Mouse (Mus musculus) megakaryocyte, embryonic 14.5 days (primary cell): ENCODE data around the gene Uggt1. TPM values are rescaled to one million over a fixed set of nuclear protein-coding genes. Genes with fewer than 3 reads are reported as not detected.

Source experiments
- H3K27me3 ChIP-seq: replicated peaks from 2 replicates; pipeline ENCODE3; 2012; ENCODE audit warnings: inconsistent platforms
- H3K36me3 ChIP-seq: replicated peaks from 2 replicates; pipeline ENCODE3; 2012; ENCODE audit warnings: low read length, inconsistent platforms, mixed read lengths
- H3K4me1 ChIP-seq: 2 replicates; pipeline ENCODE4 v1.6.1; 2012; ENCODE audit warnings: inconsistent platforms
- H3K4me3 ChIP-seq: replicated peaks from 2 replicates; pipeline ENCODE3; 2012; ENCODE audit warnings: moderate library complexity, mild to moderate bottlenecking, inconsistent platforms
- H3K9me3 ChIP-seq: 2 replicates; pipeline ENCODE4 v1.6.1; 2012; ENCODE audit warnings: inconsistent platforms
- FLI1 ChIP-seq: IDR thresholded peaks from 2 replicates; pipeline ENCODE4 v1.6.1; 2012; ENCODE audit warnings: low read length, inconsistent platforms, mixed read lengths
- GATA1 ChIP-seq: IDR thresholded peaks from 3 replicates; pipeline ENCODE4 v1.6.1; 2012; ENCODE audit warnings: mixed read lengths, low read length, inconsistent platforms, borderline replicate concordance
- polyA plus RNA-seq: library from polyadenylated mRNA; stranded (reverse); fragments of >175 nt; gene quantifications from 2 replicates; pipeline ENCODE4 v1.2.3, GENCODE M21; 2012; ENCODE audit warnings: low replicate concordance; ENCODE audit not compliant: insufficient read depth

Uggt1 gene
- polyA plus RNA-seq, 1 experiment = 3.3 TPM

GRCm38 (mm10) chr1:36259281-36259680 lies 14.8 kb upstream of the Uggt1 start:
- H3K27me3 ChIP-seq = peaks cover 12% of the 10 kb centered on the region
- peaks cover 22% of the 10 kb centered on the region for H3K9me3 ChIP-seq
- H3K4me1 ChIP-seq = peaks cover 64% of the 10 kb centered on the region
- peaks cover 5% of the 10 kb centered on the region for H3K36me3 ChIP-seq
- TF ChIP-seq FLI1 = no peak
- TF ChIP-seq GATA1 = no peak
- H3K4me3 ChIP-seq = no peak overlapping the region

- H3K4me1 ChIP-seq = peaks cover 59% of the 10 kb centered on the region
- peaks cover 5% of the 10 kb centered on the region for H3K36me3 ChIP-seq
- H3K4me3 ChIP-seq = no peak overlapping the region
- peaks cover 12% of the 10 kb centered on the region for H3K27me3 ChIP-seq
- no peak for TF ChIP-seq GATA1
- no peak for TF ChIP-seq FLI1
- H3K9me3 ChIP-seq = peaks cover 22% of the 10 kb centered on the region
Measured at GRCm38 (mm10) chr1:36258631-36259030, 14.1 kb upstream of the Uggt1 start.

DNA sequence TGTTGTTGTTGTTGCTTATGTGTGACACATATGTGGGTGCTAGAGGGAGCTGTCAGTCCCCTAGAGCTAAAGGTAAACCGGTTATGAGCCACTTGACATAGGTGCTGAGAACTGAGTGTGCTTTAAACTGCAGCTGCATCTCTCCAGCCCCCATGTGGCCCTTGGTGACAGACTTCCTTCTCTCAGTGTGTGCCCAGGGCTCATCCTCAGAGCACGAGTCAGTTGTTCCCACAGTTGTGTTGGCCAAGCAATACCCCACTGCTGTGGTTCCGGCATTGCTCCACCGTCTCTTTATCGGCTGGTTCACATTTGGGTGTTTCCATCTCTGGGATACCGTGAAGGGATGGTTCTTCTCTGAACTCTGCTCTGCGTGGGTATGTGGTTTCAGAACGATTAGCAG lies 12.8 kb upstream of the Uggt1 start:
- no peak for TF ChIP-seq FLI1
- TF ChIP-seq GATA1 = no peak
- peaks cover 59% of the 10 kb centered on the region for H3K4me1 ChIP-seq

GRCm38 (mm10) chr1:36255871-36256640 lies 11.5 kb upstream of the Uggt1 start:
- H3K4me3 ChIP-seq = no peak overlapping the region
- peaks cover 5% of the 10 kb centered on the region for H3K36me3 ChIP-seq
- peaks cover 14% of the 10 kb centered on the region for H3K27me3 ChIP-seq
- peaks cover 52% of the 10 kb centered on the region for H3K4me1 ChIP-seq
- TF ChIP-seq FLI1 = no peak
- TF ChIP-seq GATA1 = no peak
- H3K9me3 ChIP-seq = peaks cover 22% of the 10 kb centered on the region

More for the DNA sequence above, 12.8 kb upstream of the Uggt1 start:
- Histone ChIP-seq H3K27me3 (peaks cover 14% of the 10 kb centered on the region), H3K9me3 (peaks cover 22% of the 10 kb centered on the region), H3K4me3 (no peak overlapping the region), H3K36me3 (peaks cover 5% of the 10 kb centered on the region)

GRCm38 (mm10) chr1:36254635-36255360 lies 10.3 kb upstream of the Uggt1 start:
- TF ChIP-seq FLI1 (no peak), GATA1 (no peak)
- H3K9me3 ChIP-seq = peaks cover 22% of the 10 kb centered on the region
- no peak overlapping the region for H3K4me3 ChIP-seq
- peaks cover 14% of the 10 kb centered on the region for H3K27me3 ChIP-seq
- H3K4me1 ChIP-seq = peaks cover 46% of the 10 kb centered on the region
- H3K36me3 ChIP-seq = peaks cover 5% of the 10 kb centered on the region

DNA sequence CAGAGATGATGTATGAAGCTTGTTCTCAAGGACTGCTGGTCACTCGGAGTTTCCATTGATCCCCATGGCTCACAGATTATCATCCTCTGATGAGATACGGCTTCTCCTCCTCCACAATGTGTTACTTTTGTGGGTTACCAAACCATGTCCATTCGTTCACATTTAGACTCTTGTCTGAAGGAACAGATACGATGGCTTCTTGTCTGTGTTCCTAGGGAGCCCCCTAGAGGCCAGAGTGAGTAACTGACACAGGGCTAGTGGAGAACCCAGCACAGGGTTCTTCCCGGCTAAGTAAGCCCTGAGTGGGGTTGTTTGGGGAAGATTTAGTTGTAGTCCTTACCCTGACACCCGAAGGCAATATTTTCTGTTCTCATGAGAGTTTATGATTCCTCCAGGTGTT lies 8.3 kb upstream of the Uggt1 start:
- Histone ChIP-seq H3K4me1 (peaks cover 30% of the 10 kb centered on the region), H3K4me3 (peak overlapping the region; percentile 82), H3K27me3 (peaks cover 14% of the 10 kb centered on the region), H3K36me3 (peaks cover 2% of the 10 kb centered on the region), H3K9me3 (peaks cover 11% of the 10 kb centered on the region)
- TF ChIP-seq GATA1 = no peak
- no peak for TF ChIP-seq FLI1

DNA sequence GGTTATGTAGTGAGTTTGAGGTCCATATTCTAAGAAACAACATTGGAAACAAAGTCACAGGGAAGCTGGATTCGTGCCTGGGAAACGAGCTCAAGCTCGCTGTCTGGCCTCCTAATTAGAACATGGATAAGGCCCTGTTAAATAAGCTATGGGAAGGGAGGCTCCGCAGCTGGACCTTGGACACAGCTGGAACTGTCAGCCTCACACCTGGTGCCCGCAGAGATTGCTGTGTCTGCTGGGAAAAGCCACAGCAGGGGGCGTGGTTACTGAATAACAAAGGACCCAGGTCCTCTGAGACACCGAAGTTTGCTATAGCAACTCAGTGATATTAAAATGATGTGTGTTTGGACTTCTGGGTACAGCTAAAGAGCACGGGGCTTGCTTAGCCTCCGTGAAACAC lies 6.9 kb upstream of the Uggt1 start:
- Histone ChIP-seq H3K4me3 (no peak overlapping the region), H3K4me1 (peaks cover 28% of the 10 kb centered on the region), H3K36me3 (peaks cover under 1% of the 10 kb centered on the region), H3K9me3 (peaks cover 2% of the 10 kb centered on the region), H3K27me3 (peaks cover 14% of the 10 kb centered on the region)
- no peak for TF ChIP-seq GATA1
- no peak for TF ChIP-seq FLI1

- Histone ChIP-seq H3K4me3 (no peak overlapping the region), H3K4me1 (peaks cover 45% of the 10 kb centered on the region), H3K27me3 (no peaks in the 10 kb centered on the region), H3K9me3 (no peaks in the 10 kb centered on the region), H3K36me3 (peaks cover 3% of the 10 kb centered on the region)
- TF ChIP-seq GATA1 = no peak
- no peak for TF ChIP-seq FLI1
Measured at GRCm38 (mm10) chr1:36246688-36247087, 2.2 kb upstream of the Uggt1 start.

DNA sequence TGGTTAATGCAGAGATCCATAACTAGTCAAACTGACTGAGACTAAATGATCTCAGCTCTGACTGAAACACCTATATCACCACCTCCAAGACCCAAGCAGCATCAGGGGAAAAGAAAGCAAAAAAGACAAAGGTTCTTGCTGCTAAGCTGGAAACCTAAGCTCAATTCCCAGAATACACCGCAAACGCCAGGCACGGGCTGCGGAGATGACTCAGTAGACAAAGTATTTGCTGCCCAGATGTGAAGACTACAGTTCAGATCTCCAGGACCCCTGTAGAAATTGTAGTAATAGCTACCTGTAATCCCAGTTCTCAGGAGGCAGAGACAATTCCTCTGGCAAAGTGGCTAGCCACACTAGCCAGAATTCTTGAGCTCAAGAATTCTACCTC lies 302 bp upstream of the Uggt1 start:
- Histone ChIP-seq H3K27me3 (no peaks in the 10 kb centered on the region), H3K4me1 (peaks cover 58% of the 10 kb centered on the region), H3K9me3 (no peaks in the 10 kb centered on the region), H3K4me3 (peak overlapping the region; percentile 98), H3K36me3 (peaks cover 15% of the 10 kb centered on the region)
- TF ChIP-seq GATA1 (no peak), FLI1 (no peak)
